Mouse (Mus musculus) spleen, embryonic (tissue): ENCODE results near the gene Zan.

ENCODE experiments used
- CTCF ChIA-PET: fragments of 350-600 bp; sonication (Branson Sonifier 250); formaldehyde crosslinking; loops from one replicate; lab custom pipeline; 2022; lab: Charles Lee

Zan gene

DNA sequence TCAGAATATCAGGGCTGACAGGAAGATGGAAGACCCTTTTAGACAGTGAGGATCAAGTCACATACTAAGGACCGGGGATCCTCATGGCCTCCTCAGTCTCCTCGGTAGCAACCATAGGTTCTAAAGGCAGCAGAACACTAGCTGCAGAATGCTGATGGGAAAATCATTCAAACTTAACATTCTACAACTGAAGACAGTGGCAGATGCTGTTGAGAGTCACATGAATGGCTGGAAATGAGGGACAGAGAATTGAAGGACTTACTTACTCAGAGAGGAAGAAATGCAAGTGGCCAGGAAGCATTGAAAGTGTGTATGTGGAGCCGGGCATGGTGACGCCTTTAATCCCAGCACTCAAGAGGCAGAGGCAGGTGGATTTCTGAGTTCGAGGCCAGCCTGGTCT is at the start of gene Zan:
TSS of gene Zan (minus strand) at position 101 of the 400 bp plus-strand sequence.
- CTCF ChIA-PET, result no interaction called here

- CTCF ChIA-PET, result interaction anchor here (0.6 kb wide), 2 partner anchors 1560 to 1759 kb away, joined by 5 to 10 read pairs; no protein-coding TSS in a partner anchor
Measured at GRCm38 (mm10) chr5:137526192-137526936, 49.5 kb upstream of the Zan start.

GRCm38 (mm10) chr5:137525511-137525910 is 48.6 kb upstream of the Zan start:
- CTCF ChIA-PET, result interaction anchor here (0.6 kb wide), 1 partner anchor 1559 kb away, joined by 5 read pairs; no protein-coding TSS in a partner anchor

DNA sequence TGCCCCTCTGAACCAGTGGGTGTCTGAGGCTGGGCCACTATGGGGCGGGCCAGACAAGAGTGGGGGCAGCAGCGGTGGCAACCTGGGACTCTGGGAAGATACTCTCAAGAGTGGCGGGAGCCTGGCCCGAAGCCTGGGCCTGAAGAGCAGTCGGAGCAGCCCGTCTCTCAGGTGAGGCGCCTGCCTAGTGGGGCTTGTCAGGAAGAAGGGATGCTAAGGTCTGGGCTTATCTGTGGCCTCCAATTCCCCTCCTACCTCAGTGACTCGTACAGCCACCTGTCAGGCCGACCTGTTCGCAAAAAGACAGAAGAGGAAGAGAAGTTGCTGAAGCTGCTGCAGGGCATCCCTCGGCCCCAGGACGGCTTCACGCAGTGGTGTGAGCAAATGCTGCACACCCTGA is 47.8 kb upstream of the Zan start:
- CTCF ChIA-PET, result no interaction called here

- CTCF ChIA-PET, result no interaction called here
Measured at GRCm38 (mm10) chr5:137524251-137524515, 47.3 kb upstream of the Zan start.

DNA sequence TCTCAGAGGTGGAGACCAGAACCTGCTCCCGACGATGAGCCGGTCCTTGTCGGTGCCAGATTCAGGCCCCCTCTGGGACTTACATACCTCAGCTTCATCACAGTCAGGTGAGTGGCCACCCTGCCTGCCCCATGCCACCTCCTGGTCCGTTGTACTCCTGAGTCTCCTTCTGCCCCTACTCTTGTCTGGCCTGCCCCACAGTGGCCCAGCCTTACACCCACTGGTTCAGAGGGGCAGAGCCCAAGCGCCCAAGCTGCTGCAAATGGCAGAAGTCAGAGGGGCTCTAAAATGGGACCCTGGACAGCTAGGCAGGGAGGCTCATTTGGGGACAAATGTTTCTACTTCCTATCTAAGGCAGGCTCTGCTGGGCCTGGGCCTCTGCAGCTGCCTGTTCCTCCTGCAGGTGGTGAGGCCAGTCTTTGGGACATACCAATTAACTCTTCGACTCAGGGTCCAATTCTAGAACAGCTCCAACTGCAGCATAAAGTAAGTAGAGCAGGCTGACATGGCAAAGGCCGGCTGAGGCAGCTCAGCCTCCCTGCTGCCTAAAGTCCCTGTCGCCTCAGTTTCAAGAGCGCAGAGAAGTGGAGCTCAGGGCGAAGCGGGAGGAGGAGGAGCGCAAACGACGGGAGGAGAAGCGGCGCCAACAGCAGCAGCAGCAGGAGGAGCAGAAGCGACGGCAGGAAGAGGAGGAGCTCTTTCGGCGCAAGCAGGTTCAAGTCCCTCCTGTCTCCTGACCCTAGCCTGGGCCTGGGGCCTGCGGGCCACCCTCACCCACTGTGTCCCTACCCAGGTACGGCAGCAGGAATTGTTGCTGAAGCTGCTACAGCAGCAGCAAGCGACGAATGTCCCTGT is 46.8 kb upstream of the Zan start:
- CTCF ChIA-PET, result no interaction called here

- CTCF ChIA-PET, result no interaction called here
Measured at GRCm38 (mm10) chr5:137522711-137523110, 45.8 kb upstream of the Zan start.

DNA sequence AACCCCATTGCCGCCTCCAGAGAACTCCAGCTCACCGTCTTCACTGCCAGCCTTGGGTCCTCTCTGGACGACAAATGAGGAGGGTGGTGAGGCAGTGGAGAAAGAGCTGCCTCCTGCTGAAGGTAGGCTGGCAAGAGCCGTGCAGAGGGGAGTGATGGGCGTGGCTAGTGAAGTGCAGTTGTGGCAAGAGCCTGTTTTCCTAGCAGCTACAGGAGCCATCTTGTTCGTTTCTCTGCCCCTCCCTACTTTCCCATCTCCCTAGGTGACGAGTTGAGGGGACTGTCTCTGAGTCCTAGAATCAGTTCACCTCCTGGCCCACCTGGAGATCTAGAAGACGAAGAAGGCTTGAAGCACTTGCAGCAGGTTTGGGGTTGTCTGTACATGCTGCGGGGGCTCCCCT is 45.0 kb upstream of the Zan start:
- CTCF ChIA-PET, result no interaction called here

- CTCF ChIA-PET, result interaction anchor here (0.7 kb wide), 1 partner anchor 64 kb away, joined by 3 read pairs; no protein-coding TSS in a partner anchor
Measured at GRCm38 (mm10) chr5:137519691-137520550, 43.1 kb upstream of the Zan start.

DNA sequence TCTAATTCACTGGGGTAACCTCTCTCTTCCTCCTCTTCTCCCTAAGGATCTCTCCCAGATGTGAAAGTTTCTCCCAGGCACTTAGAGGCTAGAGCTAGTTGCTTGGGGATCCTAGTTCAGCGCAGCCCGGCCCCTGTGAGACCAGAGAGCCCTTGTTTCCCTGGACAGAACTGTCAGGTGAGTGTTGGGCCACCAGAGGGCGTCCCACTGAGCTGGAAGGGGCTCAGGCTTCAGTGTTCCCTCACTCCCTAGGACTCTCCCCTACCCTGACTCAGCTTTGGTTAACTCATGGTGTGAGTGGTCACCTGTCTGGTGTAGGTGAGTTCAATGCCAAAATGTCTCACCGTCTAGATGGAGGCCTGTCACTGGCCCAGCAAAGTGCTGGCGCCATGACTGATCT is 41.6 kb upstream of the Zan start, which contains the start of gene Gigyf1:
TSS of gene Gigyf1 (plus strand) at position 113 of the 400 bp plus-strand sequence.
- CTCF ChIA-PET, result no interaction called here

DNA sequence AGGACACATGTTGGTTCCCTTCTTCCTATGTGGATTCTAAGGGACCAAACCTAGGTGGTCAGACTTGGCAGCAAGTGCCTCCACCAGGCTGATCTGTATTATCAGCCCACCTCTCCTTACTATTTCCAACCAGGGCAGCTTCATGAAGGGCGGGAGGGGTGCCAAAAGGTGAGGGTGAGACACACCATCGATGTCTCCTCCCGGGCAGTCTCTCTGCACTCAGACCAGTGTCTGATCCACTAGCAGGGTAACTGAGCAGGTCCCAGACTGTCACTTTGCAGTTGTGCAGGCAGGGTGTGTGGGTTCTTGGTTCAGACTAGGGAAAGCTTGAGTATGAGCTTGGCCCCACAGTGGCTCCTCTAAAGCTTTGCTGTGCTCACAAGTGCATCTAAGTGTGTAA is 37.9 kb upstream of the Zan start:
- CTCF ChIA-PET, result no interaction called here

GRCm38 (mm10) chr5:137513951-137514721 is 37.3 kb upstream of the Zan start:
- CTCF ChIA-PET, result no interaction called here

- CTCF ChIA-PET, result interaction anchor here (0.6 kb wide), 2 partner anchors 206 to 223 kb away, joined by 4 to 5 read pairs; partner anchors contain the start of gene Srrt
Measured at GRCm38 (mm10) chr5:137512847-137513794, 36.3 kb upstream of the Zan start.

- CTCF ChIA-PET, result interaction anchor here (1.8 kb wide), 1 partner anchor 9 kb away, joined by 5 read pairs; the partner anchor contains the start of gene Pop7
Measured at GRCm38 (mm10) chr5:137511706-137512105, 34.8 kb upstream of the Zan start.

GRCm38 (mm10) chr5:137510573-137511390 is 33.9 kb upstream of the Zan start:
- CTCF ChIA-PET, result interaction anchor here (1.8 kb wide), 1 partner anchor 8 kb away, joined by 5 read pairs; the partner anchor contains the start of gene Pop7

DNA sequence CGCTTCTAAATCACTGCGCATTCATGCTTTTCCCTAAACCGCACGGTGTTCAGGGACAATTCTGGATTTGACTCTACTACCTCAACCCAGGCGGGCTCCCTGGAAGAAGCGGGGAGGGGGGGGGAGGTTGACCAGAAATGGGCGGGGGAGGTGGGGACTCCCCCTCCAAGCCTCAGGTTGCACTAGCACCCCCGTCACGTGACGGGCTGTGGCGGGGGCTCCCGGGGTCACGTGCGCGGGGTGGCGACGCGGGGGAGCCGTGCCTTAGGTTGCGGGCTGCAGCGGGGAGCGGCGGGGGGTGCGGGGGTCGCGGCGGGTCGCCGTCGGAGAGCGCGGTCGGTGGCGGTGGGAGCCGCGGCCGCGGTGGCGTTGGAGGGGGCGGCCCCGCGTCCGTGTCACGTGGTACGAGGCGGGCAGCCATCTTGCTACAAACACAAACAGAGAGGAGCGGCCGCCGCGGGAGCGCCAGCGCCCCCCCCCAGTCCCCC is 33.2 kb upstream of the Zan start:
- CTCF ChIA-PET, result interaction anchor here (0.6 to 0.8 kb wide), 2 partner anchors 21 to 139 kb away, joined by 3 to 7 read pairs; no protein-coding TSS in a partner anchor

- CTCF ChIA-PET, result interaction anchor here (0.6 kb wide), 1 partner anchor 62 kb away, joined by 3 read pairs; no protein-coding TSS in a partner anchor
Measured at GRCm38 (mm10) chr5:137504041-137504440, 27.2 kb upstream of the Zan start.

DNA sequence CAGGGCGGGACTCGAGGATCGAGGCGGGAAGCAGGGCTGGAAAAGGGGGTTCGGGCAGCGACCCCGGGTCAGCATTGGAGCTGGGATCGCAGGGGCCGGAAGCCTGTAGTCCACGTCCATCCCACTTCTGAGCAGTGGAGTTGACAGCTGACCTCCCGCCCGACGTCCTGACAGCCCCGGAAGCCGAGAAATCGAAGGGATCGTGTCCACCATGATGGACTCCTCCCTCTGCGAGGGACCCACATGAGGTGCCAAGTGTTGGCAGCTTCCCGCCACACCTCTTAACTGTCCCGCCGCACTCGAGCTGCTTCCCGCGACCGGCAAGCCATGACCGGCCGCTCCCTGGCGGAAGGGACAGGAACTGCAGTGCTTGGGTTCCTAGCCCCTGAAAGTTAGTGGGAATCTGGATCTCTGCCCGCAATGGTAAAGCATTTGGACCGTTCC is 25.8 kb upstream of the Zan start:
- CTCF ChIA-PET, result interaction anchor here (1.1 to 1.6 kb wide), 2 partner anchors 9 to 27 kb away, joined by 3 to 5 read pairs; no protein-coding TSS in a partner anchor
